Mouse (Mus musculus): ENCODE measurements around the gene Etv6.

Gene Etv6

GRCm38 (mm10) chr6:134045092-134045868, 9.8 kb downstream of the Etv6 start:
- no peak for DNase-seq

- no peak for DNase-seq
Observed at GRCm38 (mm10) chr6:134046136-134046535, 10.6 kb downstream of the Etv6 start.

- DNase-seq, result no peak
Observed at GRCm38 (mm10) chr6:134047249-134047648, 11.7 kb downstream of the Etv6 start.

GRCm38 (mm10) chr6:134047974-134048373, 12.5 kb downstream of the Etv6 start:
- no peak for DNase-seq

GRCm38 (mm10) chr6:134048965-134049364, 13.5 kb downstream of the Etv6 start:
- DNase-seq, result no peak

- DNase-seq, result peak; percentile 20
Observed at GRCm38 (mm10) chr6:134050466-134050865, 15.0 kb downstream of the Etv6 start.

GRCm38 (mm10) chr6:134051950-134052349, 16.4 kb downstream of the Etv6 start:
- no peak for DNase-seq

- DNase-seq, result no peak
Observed at GRCm38 (mm10) chr6:134053146-134053545, 17.6 kb downstream of the Etv6 start.

- no peak for DNase-seq
Observed at GRCm38 (mm10) chr6:134053566-134053965, 18.1 kb downstream of the Etv6 start.

- DNase-seq, result no peak
Observed at GRCm38 (mm10) chr6:134055588-134055987, 20.1 kb downstream of the Etv6 start.

GRCm38 (mm10) chr6:134058451-134058850, 23.0 kb downstream of the Etv6 start:
- DNase-seq, result no peak

GRCm38 (mm10) chr6:134058886-134059551, 23.5 kb downstream of the Etv6 start:
- no peak for DNase-seq

GRCm38 (mm10) chr6:134059552-134059891, 24.0 kb downstream of the Etv6 start:
- DNase-seq, result no peak

- DNase-seq, result no peak
Observed at GRCm38 (mm10) chr6:134060036-134060435, 24.5 kb downstream of the Etv6 start.

GRCm38 (mm10) chr6:134060811-134061210, 25.3 kb downstream of the Etv6 start:
- DNase-seq, result no peak

GRCm38 (mm10) chr6:134065018-134065725, 29.7 kb downstream of the Etv6 start:
- no peak for DNase-seq

GRCm38 (mm10) chr6:134066112-134066511, 30.6 kb downstream of the Etv6 start:
- DNase-seq, result no peak

GRCm38 (mm10) chr6:134066996-134067395, 31.5 kb downstream of the Etv6 start:
- no peak for DNase-seq

GRCm38 (mm10) chr6:134067536-134067935, 32.0 kb downstream of the Etv6 start:
- DNase-seq, result no peak

GRCm38 (mm10) chr6:134072439-134072838, 36.9 kb downstream of the Etv6 start:
- DNase-seq, result no peak

- no peak for DNase-seq
Observed at GRCm38 (mm10) chr6:134072906-134073305, 37.4 kb downstream of the Etv6 start.

- no peak for DNase-seq
Observed at GRCm38 (mm10) chr6:134074353-134074752, 38.9 kb downstream of the Etv6 start.

GRCm38 (mm10) chr6:134075031-134075430, 39.5 kb downstream of the Etv6 start:
- no peak for DNase-seq

- no peak for DNase-seq
Observed at GRCm38 (mm10) chr6:134078016-134078415, 42.5 kb downstream of the Etv6 start.
